Mouse (Mus musculus) small intestine, adult 2 months (tissue): ENCODE measurements at regions not wholly inside any gene's neighbourhood (a gene's known extent, or its start where the extent isn't known, plus 50 kb on each side); places are given as distances from the start of the nearest gene placed in this dataset.

Source experiments
- H3K27ac ChIP-seq: fragments of 200-500 bp; 2 replicates; pipeline ENCODE4 v1.5.1; 2012; ENCODE audit warnings: low read depth, low read length, control low read depth, inconsistent platforms; ENCODE audit not compliant: insufficient read depth
- H3K27me3 ChIP-seq: fragments of 200-500 bp; 2 replicates; pipeline ENCODE4 v1.6.1; 2012; ENCODE audit warnings: mild to moderate bottlenecking, moderate library complexity, low read length, inconsistent platforms; ENCODE audit not compliant: control insufficient read depth, insufficient read depth
- H3K36me3 ChIP-seq: fragments of 200-500 bp; 2 replicates; pipeline ENCODE4 v1.6.1; 2012; ENCODE audit warnings: mild to moderate bottlenecking, low read length, control low read depth, inconsistent platforms; ENCODE audit not compliant: control insufficient read depth, insufficient read depth
- H3K4me1 ChIP-seq: fragments of 200-500 bp; 2 replicates; pipeline ENCODE4 v1.6.1; 2012; ENCODE audit warnings: low read length, inconsistent platforms, mixed read lengths; ENCODE audit not compliant: control insufficient read depth, insufficient read depth, insufficient read length
- H3K4me3 ChIP-seq: fragments of 200-500 bp; 2 replicates; pipeline ENCODE4 v1.5.1; 2012; ENCODE audit warnings: low read depth, mild to moderate bottlenecking, control low read depth, inconsistent platforms, low read length, moderate library complexity
- CTCF ChIP-seq: fragments of 200-500 bp; IDR thresholded peaks from 2 replicates; pipeline ENCODE4 v1.5.1; 2012; ENCODE audit warnings: low read depth, mild to moderate bottlenecking, control low read depth, inconsistent platforms, low read length, moderate library complexity, mixed read lengths; ENCODE audit not compliant: insufficient replicate concordance, insufficient read length; ENCODE audit errors: extremely low read depth
- POLR2A ChIP-seq: fragments of 200-500 bp; IDR thresholded peaks from 2 replicates; pipeline ENCODE4 v1.6.1; 2012; ENCODE audit warnings: low read depth, mild to moderate bottlenecking, control low read depth, inconsistent platforms, low read length, moderate library complexity
- WGBS: fragments of 180-500 bp; shearing (Covaris S2); methylation state at CpG from one replicate; pipeline ENCODE4 v1.1.7; 2018; 5-methylcytosine and 5-hydroxymethylcytosine counted together

DNA sequence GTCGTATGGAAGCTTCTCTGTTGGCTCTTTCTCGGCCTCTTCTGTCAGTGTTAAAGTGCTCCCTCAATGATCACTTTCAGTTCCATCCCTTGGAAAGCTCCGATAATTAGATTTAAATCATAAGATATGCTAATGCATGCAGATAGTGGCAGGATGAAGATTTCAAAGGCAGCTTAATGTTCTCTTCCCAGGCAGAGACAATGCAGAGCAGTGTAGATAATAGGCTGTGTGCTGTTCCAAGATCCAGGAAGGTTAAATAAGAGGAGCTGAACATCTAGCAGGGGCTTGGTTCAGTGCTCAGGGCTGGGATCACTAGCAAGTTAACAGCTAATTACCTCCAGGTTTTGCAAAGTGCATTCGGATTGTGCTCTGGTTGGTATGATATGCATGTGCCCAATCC lies 89.7 kb upstream of the A230072I06Rik start:
- no peaks in the 10 kb centered on the region for H3K27me3 ChIP-seq
- no peaks in the 10 kb centered on the region for H3K4me1 ChIP-seq
- H3K27ac ChIP-seq: no peak overlapping the region
- H3K36me3 ChIP-seq: no peaks in the 10 kb centered on the region
- H3K4me3 ChIP-seq: no peak overlapping the region
- 79% methylated on average over 4 of the region's 4 CpGs for WGBS
- TF ChIP-seq CTCF (no peak), POLR2A (no peak)

GRCm38 (mm10) chr8:12192006-12192405 lies 86.6 kb upstream of the A230072I06Rik start:
- Histone ChIP-seq H3K4me1 (no peaks in the 10 kb centered on the region), H3K27me3 (no peaks in the 10 kb centered on the region), H3K36me3 (no peaks in the 10 kb centered on the region), H3K4me3 (no peak overlapping the region), H3K27ac (no peak overlapping the region)
- TF ChIP-seq CTCF (peak; percentile 71; the same call in 1 of the 2 replicates), POLR2A (no peak)
- WGBS: 21% methylated on average over 8 of the region's 8 CpGs

- H3K4me3 ChIP-seq: no peak overlapping the region
- TF ChIP-seq POLR2A (no peak), CTCF (no peak)
- H3K27ac ChIP-seq: no peak overlapping the region
- H3K4me1 ChIP-seq: peaks cover 8% of the 10 kb centered on the region
- 39% methylated on average over 1 of the region's 1 CpGs for WGBS
- no peaks in the 10 kb centered on the region for H3K27me3 ChIP-seq
- no peaks in the 10 kb centered on the region for H3K36me3 ChIP-seq
Measured at GRCm38 (mm10) chr8:12205909-12206308, 72.7 kb upstream of the A230072I06Rik start.

DNA sequence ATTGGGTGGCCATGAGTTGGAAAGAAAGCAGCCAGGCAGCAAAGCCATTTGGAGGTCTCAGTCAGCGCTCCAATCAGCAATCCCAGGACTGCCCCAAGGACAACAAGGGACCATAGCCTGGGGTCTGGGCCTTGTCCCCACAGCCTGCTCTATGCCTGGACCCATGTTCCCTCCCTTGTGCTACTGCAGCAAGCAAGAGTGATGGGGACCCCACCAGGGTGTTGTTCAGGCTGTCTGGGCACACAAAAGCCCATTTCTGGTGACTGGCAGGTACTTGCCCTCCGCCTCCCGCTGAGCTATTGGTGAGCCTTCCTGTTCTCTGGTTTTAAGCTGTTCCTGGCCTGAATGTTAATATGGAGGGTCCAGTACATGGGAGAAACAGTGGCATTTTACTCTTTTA lies 71.2 kb upstream of the A230072I06Rik start:
- 98% methylated on average over 3 of the region's 3 CpGs for WGBS
- TF ChIP-seq CTCF (no peak), POLR2A (no peak)
- H3K27me3 ChIP-seq: no peaks in the 10 kb centered on the region
- no peaks in the 10 kb centered on the region for H3K36me3 ChIP-seq
- peaks cover 8% of the 10 kb centered on the region for H3K4me1 ChIP-seq
- H3K4me3 ChIP-seq: no peak overlapping the region
- H3K27ac ChIP-seq: no peak overlapping the region

DNA sequence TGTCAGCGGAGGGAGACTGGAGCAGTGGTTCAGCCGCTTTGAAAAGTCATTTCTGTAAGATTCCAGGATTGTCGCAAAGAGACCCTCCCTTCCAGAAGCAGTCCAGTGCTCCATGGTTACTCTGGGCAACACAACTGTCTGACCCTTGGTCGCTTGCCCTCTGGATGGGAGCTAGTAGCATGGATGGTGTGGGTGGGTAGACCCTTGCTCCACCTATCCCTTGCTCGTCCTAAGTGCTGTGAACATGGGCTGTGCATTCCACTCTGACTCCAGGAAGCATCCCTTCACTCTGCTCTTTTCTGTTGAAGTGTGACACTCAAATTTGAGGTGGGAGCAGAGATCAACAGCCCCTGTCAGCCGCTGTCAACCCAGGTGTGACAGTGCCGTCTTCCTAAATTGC lies 64.8 kb upstream of the A230072I06Rik start:
- Histone ChIP-seq H3K27ac (no peak overlapping the region), H3K27me3 (0 out of 2 replicates have a peak, but pooled peaks cover 8% of the 10 kb centered on the region), H3K4me3 (no peak overlapping the region), H3K36me3 (no peaks in the 10 kb centered on the region), H3K4me1 (no peaks in the 10 kb centered on the region)
- 48% methylated on average over 7 of the region's 7 CpGs for WGBS
- TF ChIP-seq CTCF: no peak
- no peak for TF ChIP-seq POLR2A

GRCm38 (mm10) chr8:12214205-12215019 lies 64.2 kb upstream of the A230072I06Rik start:
- TF ChIP-seq POLR2A (no peak), CTCF (no peak)
- Histone ChIP-seq H3K36me3 (no peaks in the 10 kb centered on the region), H3K27me3 (0 out of 2 replicates have a peak, but pooled peaks cover 8% of the 10 kb centered on the region), H3K4me3 (no peak overlapping the region), H3K4me1 (no peaks in the 10 kb centered on the region), H3K27ac (no peak overlapping the region)
- 26% methylated on average over 24 of the region's 24 CpGs for WGBS

- Histone ChIP-seq H3K4me1 (peaks cover 3% of the 10 kb centered on the region; the same call in 1 of the 2 replicates), H3K27ac (no peak overlapping the region), H3K4me3 (no peak overlapping the region), H3K36me3 (no peaks in the 10 kb centered on the region), H3K27me3 (no peaks in the 10 kb centered on the region)
- TF ChIP-seq CTCF (no peak), POLR2A (no peak)
- 59% methylated on average over 9 of the region's 9 CpGs for WGBS
Measured at GRCm38 (mm10) chr8:12221506-12221905, 57.1 kb upstream of the A230072I06Rik start.

- H3K27me3 ChIP-seq: no peaks in the 10 kb centered on the region
- no peak for TF ChIP-seq POLR2A
- TF ChIP-seq CTCF: no peak
Measured at GRCm38 (mm10) chr8:12223376-12223775, 55.2 kb upstream of the A230072I06Rik start.

More at GRCm38 (mm10) chr8:12223376-12223775, 55.2 kb upstream of the A230072I06Rik start:
- Histone ChIP-seq H3K27ac (no peak overlapping the region), H3K4me1 (peaks cover 3% of the 10 kb centered on the region; the same call in 1 of the 2 replicates), H3K36me3 (no peaks in the 10 kb centered on the region), H3K4me3 (no peak overlapping the region)
- WGBS: 55% methylated on average over 1 of the region's 1 CpGs
